Mouse (Mus musculus): Measurements from ENCODE around the gene Zfp708. TPM values are rescaled to one million over a fixed set of nuclear protein-coding genes. Genes with fewer than 3 reads are reported as not detected.

The Zfp708 gene
- polyA plus RNA-seq, 1 experiment from 2014 or later = 5.3 TPM

Other genes starting within 250 kb of the Zfp708 start
- gene Gm10767, start 193.1 kb downstream of the Zfp708 start, polyA plus RNA-seq (2015; fragmentation: Nextera tagmentation; extraction: Ambion mirVana) = 1.1 and 1.2 TPM in 2 replicates
- 3.7 and 3.8 TPM in 2 replicates for gene Zfp712, start 36.8 kb downstream of the Zfp708 start, polyA plus RNA-seq (2015; fragmentation: Nextera tagmentation; extraction: Ambion mirVana)
- gene Gm28557, start 10.6 kb upstream of the Zfp708 start, polyA plus RNA-seq (2015; fragmentation: Nextera tagmentation; extraction: Ambion mirVana) = 1.4 and 1.6 TPM in 2 replicates
- gene Rslcan18, start 18.3 kb upstream of the Zfp708 start, polyA plus RNA-seq (2015; fragmentation: Nextera tagmentation; extraction: Ambion mirVana) = 0.09 TPM in 1 of 2 replicates, not detected in the other
- gene Zfp759, start 23.7 kb upstream of the Zfp708 start, polyA plus RNA-seq (2015; fragmentation: Nextera tagmentation; extraction: Ambion mirVana) = 1.6 and 1.7 TPM in 2 replicates
- 6.6 and 9.0 TPM in 2 replicates for gene Rsl1, start 75.2 kb upstream of the Zfp708 start, polyA plus RNA-seq (2015; fragmentation: Nextera tagmentation; extraction: Ambion mirVana)
- gene Zfp455, start 96.5 kb upstream of the Zfp708 start, polyA plus RNA-seq (2015; fragmentation: Nextera tagmentation; extraction: Ambion mirVana) = 1.6 and 1.7 TPM in 2 replicates
- 1.6 and 1.7 TPM in 2 replicates for gene Zfp458, start 180.5 kb upstream of the Zfp708 start, polyA plus RNA-seq (2015; fragmentation: Nextera tagmentation; extraction: Ambion mirVana)
- 1.0 and 1.2 TPM in 2 replicates for gene Zfp457, start 208.5 kb upstream of the Zfp708 start, polyA plus RNA-seq (2015; fragmentation: Nextera tagmentation; extraction: Ambion mirVana)
- 2.7 TPM in 2 replicates for gene Zfp595, start 234.6 kb upstream of the Zfp708 start, polyA plus RNA-seq (2015; fragmentation: Nextera tagmentation; extraction: Ambion mirVana)